Mouse (Mus musculus): ENCODE measurements around the gene Ugt3a2. TPM values are rescaled to one million over a fixed set of nuclear protein-coding genes. Genes with fewer than 3 reads are reported as not detected.

Gene Ugt3a2
- polyA plus RNA-seq, 1 experiment from 2014 or later = not detected

Other genes starting within 250 kb of the Ugt3a2 start
- gene Lmbrd2, start 195.0 kb upstream of the Ugt3a2 start, polyA plus RNA-seq (2015; fragmentation: Nextera tagmentation; extraction: Ambion mirVana) = 3.4 and 4.6 TPM in 2 replicates
- 17.2 and 23.8 TPM in 2 replicates for gene Skp2, start 180.1 kb upstream of the Ugt3a2 start, polyA plus RNA-seq (2015; fragmentation: Nextera tagmentation; extraction: Ambion mirVana)
- gene Ugt3a1, start 58.7 kb upstream of the Ugt3a2 start, polyA plus RNA-seq (2015; fragmentation: Nextera tagmentation; extraction: Ambion mirVana) = not detected in 2 replicates
- 3.1 and 5.2 TPM in 2 replicates for gene Capsl, start 100.5 kb downstream of the Ugt3a2 start, polyA plus RNA-seq (2015; fragmentation: Nextera tagmentation; extraction: Ambion mirVana)
- gene Il7r, start 194.6 kb downstream of the Ugt3a2 start, polyA plus RNA-seq (2015; fragmentation: Nextera tagmentation; extraction: Ambion mirVana) = 0.04 and 4.3 TPM in 2 replicates